Mouse (Mus musculus) ES-E14 (cell line): ENCODE results near the gene Rpl36. TPM values are rescaled to one million over a fixed set of nuclear protein-coding genes. Genes with fewer than 3 reads are reported as not detected.
A peak's percentile ranks its signal among the peaks of the same experiment; 100 is the strongest.
"Not testable (repeated sequence)": the region's sequence is repeated elsewhere in the genome, so short reads cannot be mapped to it uniquely, and the experiment has no call there.

Experiments
- DNase-seq: peaks from one replicate; pipeline ENCODE4 v3.0.0-alpha.2; 2013; ENCODE audit warnings: low read depth, low spot score
- H3K27ac ChIP-seq: 2 replicates; pipeline ENCODE4 v1.5.1; 2012; ENCODE audit warnings: low read depth, mild to moderate bottlenecking, low read length, moderate library complexity, mixed read lengths; ENCODE audit not compliant: poor library complexity, insufficient read depth, severe bottlenecking
- H3K36me3 ChIP-seq: 2 replicates; pipeline ENCODE4 v1.6.1; 2012; ENCODE audit warnings: mild to moderate bottlenecking, low read length, moderate library complexity, mixed read lengths; ENCODE audit not compliant: control insufficient read depth, poor library complexity, insufficient read depth, severe bottlenecking
- H3K4me1 ChIP-seq, 2 experiments: fragments of 150-350 bp in 1 of 2; sonication (generic) in 1 of 2; 2 replicates each; pipeline ENCODE4 v1.6.1; 2012; ENCODE audit warnings: low read length in 2 of 2, mild to moderate bottlenecking in 1 of 2, mixed read lengths in 1 of 2; ENCODE audit not compliant: control insufficient read depth in 2 of 2, insufficient read depth in 2 of 2, poor library complexity in 1 of 2
- H3K4me3 ChIP-seq, 2 experiments: fragments of 150-350 bp in 1 of 2; sonication (generic) in 1 of 2; 2 replicates each; pipeline ENCODE4 v1.5.1; 2012; ENCODE audit warnings: low read length in 2 of 2, low read depth in 1 of 2, mild to moderate bottlenecking in 1 of 2, mixed read lengths in 1 of 2; ENCODE audit not compliant: insufficient read depth in 1 of 2, poor library complexity in 1 of 2, severe bottlenecking in 1 of 2
- H3K9ac ChIP-seq: 2 replicates; pipeline ENCODE4 v1.6.1; 2012; ENCODE audit warnings: low read depth, mild to moderate bottlenecking, low read length, mixed read lengths; ENCODE audit not compliant: poor library complexity, insufficient read depth, severe bottlenecking
- H3K9me3 ChIP-seq: fragments of 150-350 bp; sonication (generic); 2 replicates; pipeline ENCODE4 v1.6.1; 2012; ENCODE audit warnings: low read depth, mild to moderate bottlenecking, low read length; ENCODE audit not compliant: control insufficient read depth, insufficient read depth
- CHD2 ChIP-seq: IDR thresholded peaks from 2 replicates; pipeline ENCODE4 v1.6.1; 2014; ENCODE audit warnings: mild to moderate bottlenecking, low read depth, low read length, inconsistent platforms
- HCFC1 ChIP-seq: IDR thresholded peaks from 2 replicates; pipeline ENCODE4 v1.6.1; 2012; ENCODE audit warnings: low read length, inconsistent platforms, borderline replicate concordance; ENCODE audit not compliant: insufficient read depth
- MAFK ChIP-seq: IDR thresholded peaks from 2 replicates; pipeline ENCODE4 v1.6.1; 2014; ENCODE audit warnings: mild to moderate bottlenecking, low read depth, low read length, inconsistent platforms; ENCODE audit not compliant: insufficient read depth
- ZC3H11A ChIP-seq: IDR thresholded peaks from 2 replicates; pipeline ENCODE4 v1.6.1; 2012; ENCODE audit warnings: low read depth, mild to moderate bottlenecking, inconsistent platforms, low read length, borderline replicate concordance
- ZNF384 ChIP-seq: IDR thresholded peaks from 2 replicates; pipeline ENCODE4 v1.6.1; 2012; ENCODE audit warnings: low read depth, low read length, inconsistent platforms
- in situ Hi-C, 2 experiments: fragments of 600-800 bp; cut with MboI; formaldehyde crosslinking; loops; one replicate each; pipeline ENCODE4 v1.15.1; 2025; ENCODE audit warnings: low sequenced_read_pairs in 2 of 2, inconsistent platforms in 1 of 2; ENCODE audit not compliant: unreplicated experiment in 2 of 2
- total RNA-seq: library from RNA; depleted of rRNA; stranded (reverse); fragments of 300-350 nt; gene quantifications from 2 replicates; pipeline ENCODE4 v1.2.3, GENCODE M21; 2012

Rpl36 gene
- total RNA-seq, 1 experiment = 3,972 TPM

GRCm38 (mm10) chr17:56611861-56612564 is 1.2 kb upstream of the Rpl36 start:
- no peaks in the 10 kb centered on the region for H3K9me3 ChIP-seq
- in situ Hi-C loops = no loop called here
- peak overlapping the region; percentile 78 for H3K9ac ChIP-seq
- TF ChIP-seq HCFC1 = no peak
- TF ChIP-seq CHD2 = no peak
- peaks cover 7 to 22% of the 10 kb centered on the region in 2 experiments for H3K4me1 ChIP-seq
- DNase-seq = peak; percentile 96
- H3K36me3 ChIP-seq = peaks cover 40% of the 10 kb centered on the region
- peak overlapping the region; percentile 65 for H3K27ac ChIP-seq
- H3K4me3 ChIP-seq = peak overlapping the region; percentile 67 to 95

- Histone ChIP-seq H3K4me1 (peaks cover 7 to 22% of the 10 kb centered on the region in 2 experiments), H3K36me3 (peaks cover 41% of the 10 kb centered on the region), H3K4me3 (peak overlapping the region; percentile 67 to 95), H3K27ac (peak overlapping the region; percentile 17), H3K9ac (peak overlapping the region; percentile 78)
- H3K9me3 ChIP-seq, DNase-seq, in situ Hi-C loops: not testable (repeated sequence)
Measured at GRCm38 (mm10) chr17:56612565-56612939, 664 bp upstream of the Rpl36 start.

- H3K9me3 ChIP-seq, in situ Hi-C loops: not testable (repeated sequence)
- Histone ChIP-seq H3K27ac (peak overlapping the region; percentile 85), H3K36me3 (peaks cover 52% of the 10 kb centered on the region), H3K4me1 (peaks cover 5 to 17% of the 10 kb centered on the region in 2 experiments; a peak in 3 of 4 replicates), H3K4me3 (peak overlapping the region; percentile 85 to 89), H3K9ac (peak overlapping the region; percentile 94)
- DNase-seq = peak; percentile 13
Measured at GRCm38 (mm10) chr17:56613893-56614292, 677 bp downstream of the Rpl36 start.

GRCm38 (mm10) chr17:56614391-56615135 is 1.3 kb downstream of the Rpl36 start:
- H3K27ac ChIP-seq = peak overlapping the region; percentile 85; the same call in 1 of the 2 replicates
- no peak for TF ChIP-seq ZNF384
- TF ChIP-seq MAFK = no peak
- TF ChIP-seq CHD2 = peak; percentile 56
- no peak for TF ChIP-seq HCFC1
- TF ChIP-seq ZC3H11A = no peak
- peak overlapping the region; percentile 94 for H3K9ac ChIP-seq
- H3K4me1 ChIP-seq = peaks cover 5 to 17% of the 10 kb centered on the region in 2 experiments; a peak in 3 of 4 replicates
- H3K36me3 ChIP-seq = peaks cover 59% of the 10 kb centered on the region
- in situ Hi-C loops = no loop called here
- H3K9me3 ChIP-seq = no peaks in the 10 kb centered on the region
- peak overlapping the region; percentile 85 to 89 for H3K4me3 ChIP-seq
- peak; percentile 11 for DNase-seq
